Mouse (Mus musculus) liver, embryonic 18 days (tissue): ENCODE measurements around the gene Itgb2. TPM values are rescaled to one million over a fixed set of nuclear protein-coding genes. Genes with fewer than 3 reads are reported as not detected.

Experiments
- polyA plus RNA-seq: library from polyadenylated mRNA; depleted of rRNA; stranded (reverse); fragments of >200 nt; gene quantifications from 2 replicates; pipeline ENCODE4 v1.2.3, GENCODE M21; 2012; rRNA removed

Gene Itgb2
- 25.0 and 31.3 TPM in 2 replicates for polyA plus RNA-seq

DNA sequence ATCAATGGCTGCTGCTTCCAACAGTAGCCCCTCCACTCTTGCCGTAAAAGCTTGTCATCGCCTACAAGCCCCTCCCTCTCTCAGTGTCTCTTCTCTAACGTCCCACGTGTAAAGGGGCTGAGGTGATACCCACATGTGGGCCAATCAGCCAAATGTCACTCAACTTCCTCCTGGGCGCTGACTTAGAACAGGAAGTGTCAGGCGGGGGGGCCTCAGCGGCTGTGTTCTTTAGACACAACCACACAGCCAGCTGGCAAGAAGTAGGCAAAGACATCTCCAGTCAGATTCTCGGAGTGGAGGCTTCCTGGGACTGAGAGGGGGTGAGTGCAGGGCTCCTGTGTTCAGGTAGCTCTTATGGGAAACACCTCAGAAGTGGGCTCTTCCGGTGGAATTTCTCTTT is at the start of gene Itgb2:
TSS of gene Itgb2 (plus strand) at position 113 of the 400 bp plus-strand sequence.

GRCm38 (mm10) chr10:77515385-77516348 is 14.4 kb upstream of the Itgb2 start, which contains the start of gene Fam207a:
Gene Fam207a, minus strand, starts transcription at chr10:77515785.

DNA sequence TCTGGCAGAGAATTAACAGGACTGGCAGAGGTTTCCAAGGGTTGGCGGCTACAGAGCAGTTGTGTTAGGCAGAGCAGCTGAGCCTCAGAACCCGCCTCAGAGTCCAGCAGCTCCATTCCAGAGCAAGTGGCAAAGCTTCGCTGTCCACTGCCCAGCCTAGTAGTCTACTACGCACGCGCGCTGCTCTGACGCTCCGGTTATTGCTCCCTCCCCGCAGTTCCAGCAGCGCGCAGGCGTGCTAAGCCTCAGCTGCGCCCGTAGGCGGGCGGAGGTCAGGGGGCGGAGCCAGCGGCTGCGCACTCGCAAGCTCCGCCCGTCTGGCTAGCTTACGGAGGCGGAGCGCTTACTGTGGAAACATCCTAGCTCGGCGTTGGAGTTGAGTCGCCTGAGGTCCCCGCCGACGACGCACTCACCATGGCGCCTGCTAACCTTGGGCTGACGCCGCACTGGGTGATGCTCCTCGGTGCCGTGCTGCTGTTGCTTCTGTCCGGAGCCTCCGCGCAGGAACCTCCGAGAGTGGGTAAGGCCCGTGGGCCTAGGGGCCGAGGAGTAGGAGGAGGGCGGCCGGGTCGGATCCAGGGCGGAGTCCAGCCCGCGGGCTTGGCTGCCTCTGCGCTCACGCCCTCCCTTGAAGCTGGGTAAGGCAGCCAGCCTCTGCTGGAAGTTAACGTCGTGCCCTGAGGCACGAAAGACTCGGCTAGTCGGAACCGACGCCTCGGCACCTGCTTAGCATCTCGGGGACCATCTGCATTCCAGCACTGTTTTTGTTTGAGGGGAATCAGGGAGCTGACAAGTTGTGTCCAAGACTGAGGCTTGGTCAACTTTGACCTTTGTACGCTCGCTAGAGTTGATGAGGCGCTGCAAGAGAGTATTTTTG is 51.6 kb downstream of the Itgb2 start, which contains the start of gene Pttg1ip:
TSS of gene Pttg1ip (plus strand) at position 313 of the 877 bp plus-strand sequence.

DNA sequence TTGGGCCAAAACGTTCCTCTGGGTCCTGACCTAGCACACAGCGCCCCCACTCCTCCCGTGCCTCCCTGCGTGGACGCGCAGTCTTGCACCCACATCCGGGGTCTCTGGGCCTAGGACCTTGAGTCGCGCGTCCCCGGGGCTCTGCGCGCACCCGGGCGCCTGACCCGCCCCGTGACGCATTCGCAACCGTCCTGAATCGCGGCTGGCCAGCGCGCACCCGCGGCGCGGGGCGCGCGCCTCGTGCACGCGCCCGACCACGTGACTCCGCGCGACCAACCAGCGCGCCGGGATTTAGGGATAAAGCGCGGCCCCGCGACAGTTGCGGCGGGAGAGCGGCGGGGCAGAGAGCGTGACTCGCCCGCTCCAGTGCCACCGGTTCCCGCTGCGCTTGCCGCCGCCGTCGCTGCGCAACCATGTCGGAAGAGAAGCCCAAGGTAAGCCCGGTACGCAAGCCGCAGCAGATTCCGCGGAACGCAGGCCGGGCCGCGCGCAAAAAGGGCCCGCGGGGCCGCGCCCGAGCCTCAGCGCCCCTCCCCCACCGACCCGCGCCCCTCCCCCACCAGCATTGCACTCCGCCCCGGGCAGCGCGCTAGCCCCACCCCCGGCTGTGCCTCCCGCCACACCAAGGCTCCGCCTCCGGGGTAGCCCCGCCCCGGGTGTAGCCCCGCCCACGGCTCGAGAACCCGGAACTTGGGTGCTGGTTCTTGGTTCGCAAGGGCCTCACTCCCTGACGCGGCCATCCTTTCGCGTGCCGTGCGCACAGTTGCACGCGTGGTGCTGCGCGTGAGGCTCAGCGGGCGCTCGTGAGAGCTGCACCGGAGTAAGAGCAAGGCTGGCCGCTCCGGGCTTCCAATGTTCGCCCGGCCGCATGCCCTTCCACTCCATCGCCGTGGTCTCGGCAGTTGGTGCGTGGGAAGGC is 76.1 kb downstream of the Itgb2 start, which contains the start of the genes Sumo3 and Gm49325:
TSS of gene Sumo3 (plus strand) at position 190 of the 919 bp plus-strand sequence.
TSS of gene Gm49325 (plus strand) at position 290 of the 919 bp plus-strand sequence.

Other genes with a start within 250 kb of the Itgb2 start
- 1.7 TPM in 2 replicates for gene Adarb1, start 112.0 kb upstream of the Itgb2 start, polyA plus RNA-seq
- gene Fam207a, start 14.5 kb upstream of the Itgb2 start, polyA plus RNA-seq: 9.8 and 10.5 TPM in 2 replicates
- gene Pttg1ip, start 51.5 kb downstream of the Itgb2 start, polyA plus RNA-seq: 77.8 TPM in 2 replicates
- 123 and 134 TPM in 2 replicates for gene Sumo3, start 75.8 kb downstream of the Itgb2 start, polyA plus RNA-seq
- 0.16 TPM in 1 of 2 replicates, not detected in the other for gene Gm49325, start 75.9 kb downstream of the Itgb2 start, polyA plus RNA-seq
- 22.9 and 27.2 TPM in 2 replicates for gene Ube2g2, start 92.0 kb downstream of the Itgb2 start, polyA plus RNA-seq
- 0.10 and 0.12 TPM in 2 replicates for gene Tspear, start 156.3 kb downstream of the Itgb2 start, polyA plus RNA-seq
- not detected in 2 replicates for gene Gm19402, start 160.5 kb downstream of the Itgb2 start, polyA plus RNA-seq
- not detected in 2 replicates for gene Gm9508, start 167.0 kb downstream of the Itgb2 start, polyA plus RNA-seq
- not detected in 2 replicates for gene Gm10272, start 176.4 kb downstream of the Itgb2 start, polyA plus RNA-seq
- not detected in 2 replicates for gene Gm10024, start 181.2 kb downstream of the Itgb2 start, polyA plus RNA-seq
- gene Gm10142, start 185.6 kb downstream of the Itgb2 start, polyA plus RNA-seq: not detected in 2 replicates
- gene Krtap12-1, start 190.3 kb downstream of the Itgb2 start, polyA plus RNA-seq: not detected in 2 replicates
- not detected in 2 replicates for gene Gm10100, start 196.2 kb downstream of the Itgb2 start, polyA plus RNA-seq
- not detected in 2 replicates for gene Gm18596, start 212.4 kb downstream of the Itgb2 start, polyA plus RNA-seq
- not detected in 2 replicates for gene Gm9736, start 221.1 kb downstream of the Itgb2 start, polyA plus RNA-seq
- gene Gm3233, start 229.4 kb downstream of the Itgb2 start, polyA plus RNA-seq: not detected in 2 replicates
- not detected in 2 replicates for gene Gm3238, start 241.1 kb downstream of the Itgb2 start, polyA plus RNA-seq
- not detected in 2 replicates for gene Gm7138, start 246.7 kb downstream of the Itgb2 start, polyA plus RNA-seq